Mouse (Mus musculus) C2C12 (cell line): ENCODE results near the gene Mafk.

Source experiments
- CTCF ChIP-seq: IDR thresholded peaks from one replicate; pipeline ENCODE4 v1.5.1; 2011; ENCODE audit not compliant: control insufficient read depth, insufficient read depth, insufficient read length
- USF1 ChIP-seq: IDR thresholded peaks from one replicate; pipeline ENCODE4 v1.6.1; 2011; ENCODE audit warnings: low read depth, mild to moderate bottlenecking, control low read depth, moderate library complexity

DNA sequence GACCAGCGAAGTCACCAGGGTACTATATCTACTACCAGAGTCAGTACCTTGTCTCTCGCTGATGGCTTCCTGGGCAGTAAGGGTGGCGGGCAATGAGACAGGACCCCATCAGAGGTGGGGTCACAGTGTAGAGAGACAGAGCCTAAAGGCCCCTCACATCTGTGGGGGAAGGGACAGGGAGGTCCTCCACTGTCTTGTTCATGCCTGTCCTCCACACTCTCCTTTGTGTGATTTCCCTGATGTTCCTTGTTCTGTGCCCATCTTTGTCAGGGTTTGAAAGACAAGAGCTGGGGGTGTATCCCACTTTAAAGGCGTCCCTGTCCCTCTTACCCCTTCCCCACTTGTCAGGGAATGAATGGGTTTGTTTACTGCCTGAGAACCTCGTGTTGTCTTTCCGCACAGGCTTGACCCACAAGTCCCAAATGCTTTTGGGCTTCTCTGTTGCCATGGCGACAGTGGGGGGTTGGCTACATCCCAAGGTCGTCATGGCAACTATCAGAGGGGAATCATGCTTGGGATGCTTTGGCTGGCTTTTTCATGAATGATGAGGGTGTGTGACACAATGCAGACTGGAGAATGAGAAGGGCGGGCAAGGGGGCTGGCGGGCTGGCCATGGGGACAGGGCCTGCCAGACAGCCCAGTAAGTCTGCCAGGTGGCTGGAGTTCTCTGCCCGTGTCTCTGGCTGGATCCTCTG lies 6.3 kb downstream of the Mafk start:
- TF ChIP-seq CTCF (no peak), USF1 (no peak)
